Mouse (Mus musculus): ENCODE data around the gene Gng13. TPM values are rescaled to one million over a fixed set of nuclear protein-coding genes. Genes with fewer than 3 reads are reported as not detected.
"Not testable (repeated sequence)": the region's sequence is repeated elsewhere in the genome, so short reads cannot be mapped to it uniquely, and the experiment has no call there.

The Gng13 gene
- polyA plus RNA-seq, 1 experiment from 2014 or later, result 4.4 TPM

- under 1% methylated on average over 37 of the region's 37 CpGs for WGBS
- Histone ChIP-seq H3K9ac (replicated peaks; ENCODE audit: low read depth) (peak within 1 kb of the TSS; percentile 74), H3K4me1 (ENCODE audit: insufficient read depth, low read depth, low read length) (peaks cover 14% of the 10 kb centered on the region; the same call in 1 of the 2 replicates), H3K36me3 (ENCODE audit: insufficient read depth, low read length) (no peaks in the 10 kb centered on the region), H3K27ac (ENCODE audit: low read length) (peak within 1 kb of the TSS; percentile 51; the same call in 1 of the 2 replicates), H3K27me3 (replicated peaks; ENCODE audit: insufficient read depth, low read length) (no peaks in the 10 kb centered on the region), H3K4me2 (replicated peaks; ENCODE audit: low read depth, low read length) (peak within 1 kb of the TSS; percentile 93), H3K9me3 (ENCODE audit: low read length) (no peaks in the 10 kb centered on the region), H3K4me3 (ENCODE audit: low read depth, low read length) (peak within 1 kb of the TSS; percentile 47)
- ATAC-seq (peak; percentile 98), DNase-seq (ENCODE audit: low spot score) (peak; percentile 100)
- TF ChIP-seq EP300 (IDR thresholded peaks at IDR 0.05), result no peak
- TF ChIP-seq CTCF (IDR thresholded peaks at IDR 0.05), result no peak
These were observed 10.5 kb downstream of the Gng13 start, which contains the start of the genes Chtf18 and Rpusd1 for GRCm38 (mm10) chr17:25727265-25728008. Gene Chtf18 (minus strand): TSS chr17:25727419. Gene Rpusd1 (plus strand): TSS chr17:25727670.

- Histone ChIP-seq H3K27me3 (replicated peaks; ENCODE audit: insufficient read depth, low read length) (no peaks in the 10 kb centered on the region), H3K9me3 (ENCODE audit: low read length) (no peaks in the 10 kb centered on the region), H3K36me3 (ENCODE audit: insufficient read depth, low read length) (no peaks in the 10 kb centered on the region), H3K4me3 (ENCODE audit: low read depth, low read length) (peak overlapping the region; percentile 46), H3K27ac (ENCODE audit: low read length) (peak overlapping the region; percentile 51; the same call in 1 of the 2 replicates), H3K4me2 (replicated peaks; ENCODE audit: low read depth, low read length) (peak overlapping the region; percentile 77), H3K9ac (replicated peaks; ENCODE audit: low read depth) (peak overlapping the region; percentile 74), H3K4me1 (ENCODE audit: insufficient read depth, low read depth, low read length) (peaks cover 14% of the 10 kb centered on the region; the same call in 1 of the 2 replicates)
- TF ChIP-seq EP300 (IDR thresholded peaks at IDR 0.05), result no peak
- WGBS, result 4% methylated on average over 4 of the region's 4 CpGs
- ATAC-seq (no peak), DNase-seq (ENCODE audit: low spot score) (no peak)
These were observed 11.0 kb downstream of the Gng13 start for GRCm38 (mm10) chr17:25728009-25728270.

GRCm38 (mm10) chr17:25732082-25732481 is 15.1 kb downstream of the Gng13 start:
- peak; percentile 97 for TF ChIP-seq CTCF (IDR thresholded peaks at IDR 0.05)
- no peak for TF ChIP-seq EP300 (IDR thresholded peaks at IDR 0.05)
- WGBS, result 19% methylated on average over 2 of the region's 2 CpGs
- DNase-seq (ENCODE audit: low spot score) (peak; percentile 88), ATAC-seq (no peak)
- Histone ChIP-seq H3K27ac (ENCODE audit: low read length) (no peak overlapping the region), H3K27me3 (replicated peaks; ENCODE audit: insufficient read depth, low read length) (no peaks in the 10 kb centered on the region), H3K4me2 (replicated peaks; ENCODE audit: low read depth, low read length) (no peak overlapping the region), H3K4me3 (ENCODE audit: low read depth, low read length) (no peak overlapping the region), H3K9me3 (ENCODE audit: low read length) (no peaks in the 10 kb centered on the region), H3K9ac (replicated peaks; ENCODE audit: low read depth) (no peak overlapping the region), H3K36me3 (ENCODE audit: insufficient read depth, low read length) (no peaks in the 10 kb centered on the region), H3K4me1 (ENCODE audit: insufficient read depth, low read depth, low read length) (peaks cover 7% of the 10 kb centered on the region; the same call in 1 of the 2 replicates)

- TF ChIP-seq EP300 (IDR thresholded peaks at IDR 0.05) (no peak), CTCF (IDR thresholded peaks at IDR 0.05) (no peak)
- no peak for ATAC-seq
- no peak for DNase-seq (ENCODE audit: low spot score)
These were observed 18.3 kb downstream of the Gng13 start for GRCm38 (mm10) chr17:25735246-25735645.

DNA sequence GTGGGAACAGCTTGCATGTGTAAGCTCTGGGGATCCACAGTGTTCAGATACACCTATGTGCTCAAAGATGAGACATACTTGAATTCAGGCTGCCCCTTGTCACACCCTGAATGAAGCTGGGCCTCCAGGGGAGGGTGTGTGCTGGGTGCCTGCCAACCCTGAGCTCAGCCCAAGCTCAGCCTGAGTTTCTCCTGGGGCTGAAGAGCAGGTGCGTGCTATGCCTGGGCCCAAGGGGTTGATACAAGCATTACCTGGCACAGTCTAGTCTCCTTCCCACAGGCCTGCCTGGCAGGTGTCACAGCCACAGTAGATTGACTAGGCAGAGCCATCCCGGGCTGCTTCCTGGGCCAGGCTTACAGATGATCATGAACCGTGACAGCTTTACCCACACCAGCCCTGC is 18.8 kb downstream of the Gng13 start, which contains the start of gene Mslnl:
TSS of gene Mslnl (plus strand) at position 298 of the 400 bp plus-strand sequence.
- peaks cover 4% of the 10 kb centered on the region; the same call in 1 of the 2 replicates for H3K4me1 ChIP-seq (ENCODE audit: insufficient read depth, low read depth, low read length)
- 59% methylated on average over 3 of the region's 3 CpGs for WGBS
- no peaks in the 10 kb centered on the region for H3K27me3 ChIP-seq (replicated peaks; ENCODE audit: insufficient read depth, low read length)
- no peaks in the 10 kb centered on the region for H3K9me3 ChIP-seq (ENCODE audit: low read length)
- H3K27ac ChIP-seq (ENCODE audit: low read length), result peak within 1 kb of the TSS; percentile 52
- no peak within 1 kb of the TSS for H3K9ac ChIP-seq (replicated peaks; ENCODE audit: low read depth)
- no peak for TF ChIP-seq EP300 (IDR thresholded peaks at IDR 0.05)
- no peak for TF ChIP-seq CTCF (IDR thresholded peaks at IDR 0.05)
- DNase-seq (ENCODE audit: low spot score), result peak; percentile 57
- H3K4me3 ChIP-seq (ENCODE audit: low read depth, low read length), result no peak within 1 kb of the TSS
- H3K4me2 ChIP-seq (replicated peaks; ENCODE audit: low read depth, low read length), result no peak within 1 kb of the TSS
- peak; percentile 51 for ATAC-seq
- no peaks in the 10 kb centered on the region for H3K36me3 ChIP-seq (ENCODE audit: insufficient read depth, low read length)

More at GRCm38 (mm10) chr17:25735246-25735645, 18.3 kb downstream of the Gng13 start:
- Histone ChIP-seq H3K27me3 (replicated peaks; ENCODE audit: insufficient read depth, low read length) (no peaks in the 10 kb centered on the region), H3K9me3 (ENCODE audit: low read length) (no peaks in the 10 kb centered on the region), H3K4me3 (ENCODE audit: low read depth, low read length) (no peak overlapping the region), H3K27ac (ENCODE audit: low read length) (no peak overlapping the region), H3K4me1 (ENCODE audit: insufficient read depth, low read depth, low read length) (peaks cover 4% of the 10 kb centered on the region; the same call in 1 of the 2 replicates), H3K9ac (replicated peaks; ENCODE audit: low read depth) (no peak overlapping the region), H3K36me3 (ENCODE audit: insufficient read depth, low read length) (no peaks in the 10 kb centered on the region), H3K4me2 (replicated peaks; ENCODE audit: low read depth, low read length) (no peak overlapping the region)
- 67% methylated on average over 5 of the region's 5 CpGs for WGBS

DNA sequence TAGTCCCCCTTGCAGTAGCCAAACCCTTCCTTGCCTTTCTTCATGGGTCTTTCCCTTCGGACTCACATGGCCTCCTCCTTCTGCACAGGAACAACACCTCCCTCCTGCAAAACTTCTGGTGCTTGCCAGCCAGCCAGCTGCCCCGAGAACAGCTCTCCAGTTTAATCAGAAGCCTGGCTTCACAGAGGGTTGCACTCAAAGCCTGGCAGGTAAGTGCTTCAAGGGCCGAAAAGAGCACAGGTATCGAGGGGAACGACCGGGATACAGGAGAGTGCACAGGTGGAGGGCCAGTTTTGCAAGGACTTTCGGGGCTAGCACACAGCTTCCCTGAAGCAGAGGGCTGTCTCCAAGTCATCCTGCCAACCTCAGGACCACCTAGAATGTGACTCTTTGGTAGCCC is 21.9 kb downstream of the Gng13 start:
- peak; percentile 80 for DNase-seq (ENCODE audit: low spot score)
- Histone ChIP-seq H3K4me3 (ENCODE audit: low read depth, low read length) (no peak overlapping the region), H3K27me3 (replicated peaks; ENCODE audit: insufficient read depth, low read length) (no peaks in the 10 kb centered on the region), H3K36me3 (ENCODE audit: insufficient read depth, low read length) (no peaks in the 10 kb centered on the region), H3K27ac (ENCODE audit: low read length) (peak overlapping the region; percentile 47), H3K4me1 (ENCODE audit: insufficient read depth, low read depth, low read length) (peaks cover 4% of the 10 kb centered on the region; the same call in 1 of the 2 replicates), H3K9me3 (ENCODE audit: low read length) (no peaks in the 10 kb centered on the region), H3K9ac (replicated peaks; ENCODE audit: low read depth) (no peak overlapping the region), H3K4me2 (replicated peaks; ENCODE audit: low read depth, low read length) (no peak overlapping the region)
- TF ChIP-seq CTCF (IDR thresholded peaks at IDR 0.05), result no peak
- no peak for TF ChIP-seq EP300 (IDR thresholded peaks at IDR 0.05)
- WGBS, result 48% methylated on average over 7 of the region's 7 CpGs
- peak; percentile 81 for ATAC-seq

DNA sequence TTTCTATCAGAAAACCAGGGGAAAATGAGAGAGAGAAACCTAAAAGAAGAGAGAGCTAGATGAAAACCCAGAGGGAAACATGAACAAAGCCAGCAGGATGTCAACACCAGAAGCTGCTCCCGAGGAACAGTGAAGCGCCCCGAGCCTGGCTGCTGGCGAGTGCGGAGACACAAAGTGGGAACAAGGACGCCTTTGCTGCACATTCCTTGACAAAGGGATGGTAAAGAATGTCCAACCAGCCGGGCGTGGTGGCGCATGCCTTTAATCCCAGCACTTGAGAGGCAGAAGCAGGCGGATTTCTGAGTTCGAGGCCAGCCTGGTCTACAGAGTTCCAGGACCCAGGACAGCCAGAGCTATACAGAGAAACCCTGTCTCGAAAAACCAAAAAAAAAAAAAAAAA is 24.5 kb downstream of the Gng13 start:
- 69% methylated on average over 12 of the region's 12 CpGs for WGBS

More for the DNA sequence above, 24.5 kb downstream of the Gng13 start:
- not testable (repeated sequence) for H3K36me3 ChIP-seq (ENCODE audit: insufficient read depth, low read length); ATAC-seq; DNase-seq (ENCODE audit: low spot score); H3K27ac ChIP-seq (ENCODE audit: low read length); H3K4me3 ChIP-seq (ENCODE audit: low read depth, low read length); H3K9ac ChIP-seq (replicated peaks; ENCODE audit: low read depth); H3K4me2 ChIP-seq (replicated peaks; ENCODE audit: low read depth, low read length); H3K9me3 ChIP-seq (ENCODE audit: low read length); H3K27me3 ChIP-seq (replicated peaks; ENCODE audit: insufficient read depth, low read length); H3K4me1 ChIP-seq (ENCODE audit: insufficient read depth, low read depth, low read length)

Data from lung, postnatal 0 days (tissue).